Mouse (Mus musculus) lung, postnatal 25 days (tissue): ENCODE data around the gene Cryab.

Experiments used
- DNase-seq: peaks from one replicate; pipeline ENCODE4 v3.0.0; 2022; ENCODE audit warnings: low spot score

Cryab gene

GRCm38 (mm10) chr9:50751323-50751722 is at the start of gene Cryab:
Gene Cryab (plus strand): TSS chr9:50751325.
- no peak for DNase-seq

GRCm38 (mm10) chr9:50704907-50705306 is 46.2 kb upstream of the Cryab start:
- DNase-seq, result no peak

GRCm38 (mm10) chr9:50709108-50709507 is 42.0 kb upstream of the Cryab start:
- DNase-seq, result no peak

GRCm38 (mm10) chr9:50711337-50711736 is 39.8 kb upstream of the Cryab start:
- no peak for DNase-seq

- peak; percentile 34 for DNase-seq
Observed at GRCm38 (mm10) chr9:50714188-50714587, 36.9 kb upstream of the Cryab start.

- no peak for DNase-seq
Observed at GRCm38 (mm10) chr9:50718878-50719277, 32.2 kb upstream of the Cryab start.

GRCm38 (mm10) chr9:50721061-50721460 is 30.1 kb upstream of the Cryab start:
- DNase-seq, result no peak

- DNase-seq, result no peak
Observed at GRCm38 (mm10) chr9:50722451-50722911, 28.6 kb upstream of the Cryab start.

- DNase-seq, result peak; percentile 85
Observed at GRCm38 (mm10) chr9:50723406-50723805, 27.7 kb upstream of the Cryab start.

GRCm38 (mm10) chr9:50724147-50724546 is 27.0 kb upstream of the Cryab start:
- DNase-seq, result no peak

GRCm38 (mm10) chr9:50724661-50725330 is 26.3 kb upstream of the Cryab start:
- no peak for DNase-seq

GRCm38 (mm10) chr9:50725921-50726590 is 25.1 kb upstream of the Cryab start:
- no peak for DNase-seq

- no peak for DNase-seq
Observed at GRCm38 (mm10) chr9:50727171-50727924, 23.8 kb upstream of the Cryab start.

- peak; percentile 36 for DNase-seq
Observed at GRCm38 (mm10) chr9:50727925-50728651, 23.0 kb upstream of the Cryab start.

- DNase-seq, result no peak
Observed at GRCm38 (mm10) chr9:50729600-50729999, 21.5 kb upstream of the Cryab start.

GRCm38 (mm10) chr9:50732560-50732959 is 18.6 kb upstream of the Cryab start:
- no peak for DNase-seq

- peak; percentile 71 for DNase-seq
Observed at GRCm38 (mm10) chr9:50734989-50735388, 16.1 kb upstream of the Cryab start.

GRCm38 (mm10) chr9:50738914-50739870 is 11.9 kb upstream of the Cryab start, which contains the start of gene Dixdc1:
Gene Dixdc1 (minus strand): TSS chr9:50739517.
- DNase-seq, result peak; percentile 94

- no peak for DNase-seq
Observed at GRCm38 (mm10) chr9:50740867-50741784, 10.0 kb upstream of the Cryab start.

- DNase-seq, result no peak
Observed at GRCm38 (mm10) chr9:50742261-50742660, 8.9 kb upstream of the Cryab start.
